ENCODE assay signal across 11 mouse cellular contexts in the genomic region with DNA sequence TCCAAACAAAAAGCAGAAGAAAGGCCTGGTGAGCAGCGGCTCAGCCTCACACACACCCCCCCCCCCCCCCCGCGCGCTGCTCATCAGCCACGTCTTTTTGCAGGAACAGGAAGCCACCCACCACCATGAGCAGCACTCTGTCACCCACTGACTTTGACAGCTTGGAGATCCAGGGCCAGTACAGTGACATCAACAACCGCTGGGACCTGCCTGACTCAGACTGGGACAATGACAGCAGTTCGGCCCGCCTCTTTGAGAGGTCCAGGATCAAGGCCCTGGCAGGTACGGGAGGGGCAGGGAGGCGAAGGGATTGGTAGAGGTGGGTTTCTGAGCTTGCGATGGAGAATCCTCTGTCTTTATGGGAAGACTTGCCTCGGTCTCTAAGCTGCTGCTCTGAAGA. TPM values are rescaled to one million over a fixed set of nuclear protein-coding genes. Genes with fewer than 3 reads are reported as not detected.
A peak's percentile ranks its signal among the peaks of the same experiment; 100 is the strongest.
DNase-seq lines count a peak whose midpoint lies in the region; ATAC-seq and TF ChIP-seq lines count a peak whose summit lies in the region.
"Had no signal": no experiment of that assay in that cellular context is flagged by ENCODE, and none has a peak within 500 bp of the region (broad histone marks: within the 10 kb centered on the region; RNA-seq: fewer than 3 reads in every experiment).

No protein-coding gene starts in this region.

- no peak for TF ChIP-seq CTCF in lung, adult 2 months (IDR thresholded peaks at IDR 0.05; ENCODE audit: insufficient read depth, low read length)

- peaks cover 3% of the 10 kb centered on the region; the same call in 1 of the 2 replicates for H3K4me1 ChIP-seq in lung, adult 2 months (ENCODE audit: control insufficient read depth, insufficient read depth, low read length)
- peaks cover 44% of the 10 kb centered on the region for H3K4me1 ChIP-seq in midbrain, embryonic 10.5 days

- no peaks in the 10 kb centered on the region for H3K9me3 ChIP-seq in midbrain, embryonic 10.5 days (replicated peaks)
- H3K9me3 ChIP-seq: hindbrain, embryonic 15.5 days; midbrain, embryonic 13.5 days had no signal

- no peak overlapping the region for H3K4me3 ChIP-seq in lung, adult 2 months (replicated peaks; ENCODE audit: extremely low read depth, low read depth, low read length)
- no peak overlapping the region for H3K4me3 ChIP-seq in midbrain, embryonic 10.5 days
- H3K4me3 ChIP-seq: hindbrain, embryonic 15.5 days; midbrain, embryonic 13.5 days had no signal

- no peak for TF ChIP-seq POLR2A in lung, adult 2 months (IDR thresholded peaks at IDR 0.05; ENCODE audit: borderline replicate concordance, extremely low read depth, low read depth, low read length)

- DNase-seq in frontal cortex, postnatal 10 days (ENCODE audit: low spot score in 2 of 2): no peak
- DNase-seq in lung, adult 2 months: peak; percentile 16
- DNase-seq in lung, postnatal 4 days: no peak
- DNase-seq in c-Kit-positive CD71-negative TER-119-negative erythroid progenitor cells, embryonic 14.5 days (ENCODE audit: low read depth): peak; percentile 41
- DNase-seq in naive thymus-derived CD4-positive, alpha-beta T cell, adult 2 months (ENCODE audit: low read depth): peak; percentile 31
- DNase-seq in retina, embryonic 14.5 days (ENCODE audit: low spot score): no peak
- no peak for DNase-seq in midbrain, embryonic 10.5 days (ENCODE audit: low spot score)
- DNase-seq: thymus, postnatal 25 days had no signal

- H3K27me3 ChIP-seq in midbrain, embryonic 10.5 days (ENCODE audit: low read depth, poor library complexity, severe bottlenecking): peaks cover 52% of the 10 kb centered on the region
- H3K27me3 ChIP-seq: hindbrain, embryonic 15.5 days; midbrain, embryonic 13.5 days had no signal

- H3K36me3 ChIP-seq in midbrain, embryonic 10.5 days: peaks cover 30% of the 10 kb centered on the region; the same call in 1 of the 2 replicates

- H3K27ac ChIP-seq in midbrain, embryonic 10.5 days (replicated peaks): no peak overlapping the region
- H3K27ac ChIP-seq: hindbrain, embryonic 15.5 days; midbrain, embryonic 13.5 days had no signal

- WGBS in lung, adult 2 months: 19% methylated on average over 12 of the region's 12 CpGs
- WGBS in midbrain, embryonic 10.5 days: 30% methylated on average over 10 of the region's 12 CpGs

- peak; percentile 73; the same call in 1 of the 2 replicates for ATAC-seq in frontal cortex, adult (ENCODE audit: low TSS enrichment)
- ATAC-seq: midbrain, embryonic 13.5 days had no signal

RNA-seq across cellular contexts. Expression of gene Sptbn2, which starts 7.7 kb away (rescaled TPM):
- 1.3 and 4.4 TPM in 2 replicates for polyA plus RNA-seq in lung, adult 2 months (2012; rRNA removed)
- polyA plus RNA-seq in midbrain, embryonic 10.5 days (2016; fragmentation: Nextera tagmentation; extraction: Ambion mirVana): 8.3 and 14.9 TPM in 2 replicates

RNA-seq across cellular contexts. Expression of gene Gm960, which starts 20.2 kb away (rescaled TPM):
- polyA plus RNA-seq in lung, adult 2 months (2012; rRNA removed): 0.20 and 0.65 TPM in 2 replicates
- 2.6 and 2.7 TPM in 2 replicates for polyA plus RNA-seq in midbrain, embryonic 10.5 days (2016; fragmentation: Nextera tagmentation; extraction: Ambion mirVana)

RNA-seq across cellular contexts. Expression of gene Rbm4b, which starts 37.6 kb away (rescaled TPM):
- polyA plus RNA-seq in lung, adult 2 months (2012; rRNA removed): 6.8 and 7.6 TPM in 2 replicates
- 110 and 134 TPM in 2 replicates for polyA plus RNA-seq in midbrain, embryonic 10.5 days (2016; fragmentation: Nextera tagmentation; extraction: Ambion mirVana)

Comparison
In these comparisons a context has a peak if more than half of its experiments do, and no peak if none do; other contexts are left out.
1. DNase-seq: peak in lung, adult 2 months (single experiment), c-Kit-positive CD71-negative TER-119-negative erythroid progenitor cells, embryonic 14.5 days (single experiment) and naive thymus-derived CD4-positive, alpha-beta T cell, adult 2 months (single experiment); none in frontal cortex, postnatal 10 days (0 of 2), lung, postnatal 4 days (0 of 2), retina, embryonic 14.5 days (single experiment) and midbrain, embryonic 10.5 days (single experiment).
2. RNA of gene Rbm4b, which starts 37.6 kb away (polyA plus RNA-seq): 110 to 134 TPM in midbrain, embryonic 10.5 days; 6.8 to 7.6 TPM in lung, adult 2 months; every median in the first group is over 10 times any median in the second.